In the genomic region with DNA sequence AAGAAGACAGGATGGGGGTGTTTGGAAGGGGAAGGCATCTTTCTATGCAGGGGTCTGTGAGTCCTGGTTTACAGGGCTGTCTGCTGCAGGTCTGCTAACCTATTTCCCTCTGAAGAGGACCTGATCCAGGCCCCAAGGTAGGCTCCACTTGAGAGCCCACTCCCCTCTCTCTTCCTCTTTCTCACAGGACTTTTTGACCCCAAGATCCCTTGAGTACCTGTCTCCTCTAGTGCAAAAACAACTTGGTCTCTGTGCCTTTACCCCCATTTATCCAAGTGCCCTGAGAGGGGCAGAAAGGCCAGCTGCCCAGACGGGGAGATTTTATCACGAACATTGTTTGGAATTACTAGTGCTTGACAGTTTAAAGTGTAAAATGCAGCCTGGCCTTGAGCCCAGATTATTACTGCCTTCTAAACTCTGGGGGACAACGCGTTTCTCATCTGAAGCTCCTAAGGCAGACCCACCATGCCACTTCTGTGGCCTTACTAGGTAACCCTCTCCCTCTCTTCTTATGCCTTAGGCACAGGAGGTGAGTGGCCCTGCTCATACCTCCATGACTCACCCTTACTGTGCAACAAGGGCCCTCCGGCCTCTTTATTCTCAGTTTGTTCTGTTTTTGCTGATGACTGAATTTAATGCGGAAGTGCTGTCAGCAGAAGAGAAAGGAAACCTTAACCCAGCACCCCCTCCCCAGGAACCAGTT, we compare ENCODE assay signal across 8 mouse cellular contexts.
DNase-seq lines count a peak whose midpoint lies in the region; ATAC-seq and TF ChIP-seq lines count a peak whose summit lies in the region.

No protein-coding gene starts in this region.

- peak overlapping the region; percentile 94 for H3K27ac ChIP-seq in forebrain, embryonic 10.5 days
- no peak overlapping the region; the same call in 1 of the 2 replicates for H3K27ac ChIP-seq in forebrain, embryonic 16.5 days (ENCODE audit: low read length)
- H3K27ac ChIP-seq in embryonic fibroblast, embryonic 13.5 days (ENCODE audit: insufficient read depth, low read length), result peak overlapping the region; percentile 94
- H3K27ac ChIP-seq in lung, postnatal 0 days (ENCODE audit: low read length), result peak overlapping the region; percentile 94
- peak overlapping the region; percentile 97 for H3K27ac ChIP-seq in stomach, embryonic 15.5 days

- H3K9ac ChIP-seq in forebrain, embryonic 16.5 days (replicated peaks; ENCODE audit: low read depth, low read length), result no peak overlapping the region
- H3K9ac ChIP-seq in lung, postnatal 0 days (replicated peaks; ENCODE audit: low read depth), result no peak overlapping the region
- no peak overlapping the region for H3K9ac ChIP-seq in stomach, embryonic 15.5 days

- peak; percentile 81 for TF ChIP-seq EP300 in lung, postnatal 0 days (IDR thresholded peaks at IDR 0.05)

- H3K27me3 ChIP-seq in forebrain, embryonic 10.5 days (ENCODE audit: poor library complexity, severe bottlenecking), result no peaks in the 10 kb centered on the region
- no peaks in the 10 kb centered on the region for H3K27me3 ChIP-seq in forebrain, embryonic 16.5 days (replicated peaks; ENCODE audit: control insufficient read depth, insufficient read depth, low read length)
- H3K27me3 ChIP-seq in lung, postnatal 0 days (replicated peaks; ENCODE audit: insufficient read depth, low read length), result no peaks in the 10 kb centered on the region
- no peaks in the 10 kb centered on the region for H3K27me3 ChIP-seq in stomach, embryonic 15.5 days (replicated peaks)

- H3K4me1 ChIP-seq in forebrain, embryonic 10.5 days, result peaks cover 64% of the 10 kb centered on the region
- H3K4me1 ChIP-seq in forebrain, embryonic 16.5 days (replicated peaks; ENCODE audit: control insufficient read depth, insufficient read depth, low read length), result peaks cover 27% of the 10 kb centered on the region
- H3K4me1 ChIP-seq in embryonic fibroblast, embryonic 13.5 days (ENCODE audit: control insufficient read depth, insufficient read depth, low read length), result peaks cover 15% of the 10 kb centered on the region
- H3K4me1 ChIP-seq in lung, postnatal 0 days (ENCODE audit: insufficient read depth, low read depth, low read length), result peaks cover 39% of the 10 kb centered on the region
- H3K4me1 ChIP-seq in stomach, embryonic 15.5 days, result peaks cover 53% of the 10 kb centered on the region

- H3K36me3 ChIP-seq in forebrain, embryonic 10.5 days (replicated peaks), result no peaks in the 10 kb centered on the region
- H3K36me3 ChIP-seq in forebrain, embryonic 16.5 days (ENCODE audit: control insufficient read depth, insufficient read depth), result no peaks in the 10 kb centered on the region
- no peaks in the 10 kb centered on the region for H3K36me3 ChIP-seq in lung, postnatal 0 days (ENCODE audit: insufficient read depth, low read length)
- H3K36me3 ChIP-seq in stomach, embryonic 15.5 days, result no peaks in the 10 kb centered on the region

- ATAC-seq in forebrain, embryonic 16.5 days, result no peak
- ATAC-seq in lung, postnatal 0 days, result peak; percentile 34
- ATAC-seq in stomach, embryonic 15.5 days (ENCODE audit: insufficient read depth, low FRiP score, low read depth), result no peak

- H3K4me3 ChIP-seq in forebrain, embryonic 10.5 days, result no peak overlapping the region
- H3K4me3 ChIP-seq in forebrain, embryonic 16.5 days (replicated peaks; ENCODE audit: low read length), result no peak overlapping the region
- H3K4me3 ChIP-seq in embryonic fibroblast, embryonic 13.5 days (ENCODE audit: insufficient read depth, low read length), result no peak overlapping the region
- H3K4me3 ChIP-seq in lung, postnatal 0 days (ENCODE audit: low read depth, low read length), result no peak overlapping the region
- no peak overlapping the region for H3K4me3 ChIP-seq in stomach, embryonic 15.5 days (replicated peaks)

- no peaks in the 10 kb centered on the region for H3K9me3 ChIP-seq in forebrain, embryonic 10.5 days
- no peaks in the 10 kb centered on the region for H3K9me3 ChIP-seq in forebrain, embryonic 16.5 days (ENCODE audit: control insufficient read depth, low read length)
- no peaks in the 10 kb centered on the region for H3K9me3 ChIP-seq in lung, postnatal 0 days (ENCODE audit: low read length)
- H3K9me3 ChIP-seq in stomach, embryonic 15.5 days, result no peaks in the 10 kb centered on the region

- H3K4me2 ChIP-seq in forebrain, embryonic 16.5 days (ENCODE audit: low read length), result no peak overlapping the region
- H3K4me2 ChIP-seq in lung, postnatal 0 days (replicated peaks; ENCODE audit: low read depth, low read length), result no peak overlapping the region
- no peak overlapping the region for H3K4me2 ChIP-seq in stomach, embryonic 15.5 days

- DNase-seq in forebrain, embryonic 10.5 days (ENCODE audit: extremely low spot score, low spot score), result no peak
- peak; percentile 79 for DNase-seq in kidney, adult 18-20 months
- peak; percentile 93 for DNase-seq in lung, postnatal 0 days (ENCODE audit: low spot score)
- DNase-seq in Muller cell, postnatal 12 days (ENCODE audit: inconsistent ontology term), result no peak
- no peak for DNase-seq in adrenal gland, postnatal 4 days (ENCODE audit: low spot score in 2 of 2)

- TF ChIP-seq POLR2A in embryonic fibroblast, embryonic 13.5 days (IDR thresholded peaks at IDR 0.05; ENCODE audit: low read depth, low read length), result no peak

- WGBS in forebrain, embryonic 10.5 days, result 82% methylated on average over 6 of the region's 6 CpGs
- 63% methylated on average over 6 of the region's 6 CpGs for whole genome bisulfite sequencing in forebrain, embryonic 16.5 days
- WGBS in lung, postnatal 0 days, result 13% methylated on average over 6 of the region's 6 CpGs
- WGBS in stomach, embryonic 15.5 days, result 22% methylated on average over 6 of the region's 6 CpGs

- TF ChIP-seq CTCF in embryonic fibroblast, embryonic 13.5 days (IDR thresholded peaks at IDR 0.05; ENCODE audit: borderline replicate concordance, insufficient read depth, low read length), result no peak
- no peak for TF ChIP-seq CTCF in lung, postnatal 0 days (IDR thresholded peaks at IDR 0.05)

Comparison
In these comparisons a context has a peak if more than half of its experiments do, and no peak if none do; other contexts are left out.
1. DNase-seq: peak in kidney, adult 18-20 months (single experiment) and lung, postnatal 0 days (single experiment); none in forebrain, embryonic 10.5 days (single experiment), Muller cell, postnatal 12 days (single experiment) and adrenal gland, postnatal 4 days (0 of 2).